Mouse (Mus musculus) regulatory T cell (primary cell): Measurements from ENCODE around the gene Papss2.

Source experiments
- in situ Hi-C: fragments of 300-600 bp; cut with MboI, MseI; formaldehyde crosslinking; loops from one replicate; pipeline ENCODE4 v1.15.1; 2025; ENCODE audit warnings: high pct_unique_total_duplicates

Gene Papss2

GRCm38 (mm10) chr19:32696674-32697073 lies 101.1 kb downstream of the Papss2 start:
- in situ Hi-C loops = loop anchor here (10.0 kb wide), 1 partner anchor 572 kb away; no protein-coding TSS in a partner anchor

GRCm38 (mm10) chr19:32702191-32702590 lies 106.6 kb downstream of the Papss2 start:
- in situ Hi-C loops = no loop called here

GRCm38 (mm10) chr19:32708996-32709395 lies 113.4 kb downstream of the Papss2 start:
- in situ Hi-C loops = no loop called here

- in situ Hi-C loops = loop anchor here (5.0 kb wide), 1 partner anchor 47 kb away; the partner anchor contains the start of gene Pten
Observed at GRCm38 (mm10) chr19:32710288-32710687, 114.7 kb downstream of the Papss2 start.

- in situ Hi-C loops = loop anchor here (5.0 kb wide), 1 partner anchor 45 kb away; the partner anchor contains the start of gene Pten
Observed at GRCm38 (mm10) chr19:32711761-32712541, 116.4 kb downstream of the Papss2 start.

GRCm38 (mm10) chr19:32712588-32713042 lies 117.0 kb downstream of the Papss2 start:
- in situ Hi-C loops = loop anchor here (5.0 kb wide), 1 partner anchor 45 kb away; the partner anchor contains the start of gene Pten

- in situ Hi-C loops = loop anchor here (5.0 kb wide), 1 partner anchor 44 kb away; the partner anchor contains the start of gene Pten
Observed at GRCm38 (mm10) chr19:32713471-32713870, 117.9 kb downstream of the Papss2 start.

GRCm38 (mm10) chr19:32715201-32715600 lies 119.6 kb downstream of the Papss2 start:
- in situ Hi-C loops = loop anchor here (5.0 kb wide), 2 partner anchors 512 to 647 kb away; no protein-coding TSS in a partner anchor

GRCm38 (mm10) chr19:32715681-32716080 lies 120.1 kb downstream of the Papss2 start:
- in situ Hi-C loops = loop anchor here (5.0 kb wide), 2 partner anchors 512 to 647 kb away; no protein-coding TSS in a partner anchor
